22 mouse cellular contexts compared by ENCODE assay signal in the genomic region with DNA sequence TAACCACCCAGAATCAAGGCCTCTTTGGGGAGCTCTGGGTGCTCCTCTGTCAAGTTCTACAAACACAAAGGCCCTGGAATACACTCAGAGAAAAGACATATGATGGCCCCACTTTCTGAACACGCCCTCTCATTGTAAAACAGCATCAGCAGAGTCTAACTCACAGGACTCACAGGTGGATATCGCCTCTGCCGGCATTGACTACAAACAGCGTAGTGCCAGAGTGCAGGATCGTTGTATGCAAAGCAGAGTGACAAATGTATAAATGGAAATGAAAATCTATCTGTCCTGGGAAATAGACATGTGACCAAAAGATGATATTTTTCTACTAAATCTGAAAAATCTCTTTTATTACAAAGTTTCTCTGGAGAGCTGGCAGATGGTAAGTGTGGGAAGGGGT.
"Had no signal": no experiment of that assay in that cellular context is flagged by ENCODE, and none has a peak within 500 bp of the region (broad histone marks: within the 10 kb centered on the region; RNA-seq: fewer than 3 reads in every experiment).

No protein-coding gene starts in this region.

- H3K27me3 ChIP-seq: embryonic facial prominence, embryonic 12.5 days; embryonic facial prominence, embryonic 15.5 days; forebrain, embryonic 15.5 days had no signal

- H3K4me3 ChIP-seq: embryonic facial prominence, embryonic 10.5 days; embryonic facial prominence, embryonic 12.5 days; embryonic facial prominence, embryonic 13.5 days; embryonic facial prominence, embryonic 15.5 days; erythroblast, embryonic 14.5 days; forebrain, embryonic 10.5 days; forebrain, embryonic 12.5 days; forebrain, embryonic 13.5 days; forebrain, embryonic 15.5 days; gastrocnemius, adult 2 months; heart, adult 2 months had no signal

- H3K36me3 ChIP-seq: embryonic facial prominence, embryonic 10.5 days; embryonic facial prominence, embryonic 12.5 days; embryonic facial prominence, embryonic 13.5 days; embryonic facial prominence, embryonic 15.5 days; forebrain, embryonic 10.5 days; forebrain, embryonic 12.5 days; forebrain, embryonic 15.5 days had no signal

- DNase-seq: cerebellum, adult 8-10 months; cerebellum, postnatal 14 days; cerebellum, postnatal 36 days; embryo, embryonic 11 days; forebrain, postnatal 0 days; gastrocnemius, adult 2 months; gastrocnemius, postnatal 10 days; gastrocnemius, postnatal 14 days; gastrocnemius, postnatal 25 days; gastrocnemius, postnatal 36 days; heart, adult 2 months had no signal

- ATAC-seq: forebrain, embryonic 13.5 days; forebrain, embryonic 14.5 days; forebrain, embryonic 15.5 days; forebrain, embryonic 16.5 days; forebrain, postnatal 0 days had no signal

- H3K27ac ChIP-seq: embryonic facial prominence, embryonic 13.5 days; embryonic facial prominence, embryonic 15.5 days; forebrain, embryonic 10.5 days; forebrain, embryonic 12.5 days; forebrain, embryonic 13.5 days; forebrain, embryonic 15.5 days; gastrocnemius, adult 2 months; heart, adult 2 months had no signal

- H3K9ac ChIP-seq: embryonic facial prominence, embryonic 12.5 days; embryonic facial prominence, embryonic 13.5 days; embryonic facial prominence, embryonic 15.5 days; forebrain, embryonic 12.5 days; forebrain, embryonic 13.5 days; forebrain, embryonic 15.5 days; forebrain, postnatal 0 days had no signal

- H3K4me2 ChIP-seq: embryonic facial prominence, embryonic 12.5 days; embryonic facial prominence, embryonic 13.5 days; embryonic facial prominence, embryonic 15.5 days; forebrain, embryonic 12.5 days; forebrain, embryonic 13.5 days; forebrain, embryonic 15.5 days had no signal

- H3K9me3 ChIP-seq: embryonic facial prominence, embryonic 12.5 days; embryonic facial prominence, embryonic 15.5 days; forebrain, embryonic 10.5 days; forebrain, embryonic 12.5 days; forebrain, embryonic 13.5 days; forebrain, embryonic 15.5 days had no signal
